Mouse (Mus musculus) heart, adult 11 months (tissue): ENCODE data around the gene Rasal3.
A peak's percentile ranks its signal among the peaks of the same experiment; 100 is the strongest.

Experiments used
- DNase-seq: peaks from one replicate; pipeline ENCODE4 v3.0.0; 2022

The Rasal3 gene

DNA sequence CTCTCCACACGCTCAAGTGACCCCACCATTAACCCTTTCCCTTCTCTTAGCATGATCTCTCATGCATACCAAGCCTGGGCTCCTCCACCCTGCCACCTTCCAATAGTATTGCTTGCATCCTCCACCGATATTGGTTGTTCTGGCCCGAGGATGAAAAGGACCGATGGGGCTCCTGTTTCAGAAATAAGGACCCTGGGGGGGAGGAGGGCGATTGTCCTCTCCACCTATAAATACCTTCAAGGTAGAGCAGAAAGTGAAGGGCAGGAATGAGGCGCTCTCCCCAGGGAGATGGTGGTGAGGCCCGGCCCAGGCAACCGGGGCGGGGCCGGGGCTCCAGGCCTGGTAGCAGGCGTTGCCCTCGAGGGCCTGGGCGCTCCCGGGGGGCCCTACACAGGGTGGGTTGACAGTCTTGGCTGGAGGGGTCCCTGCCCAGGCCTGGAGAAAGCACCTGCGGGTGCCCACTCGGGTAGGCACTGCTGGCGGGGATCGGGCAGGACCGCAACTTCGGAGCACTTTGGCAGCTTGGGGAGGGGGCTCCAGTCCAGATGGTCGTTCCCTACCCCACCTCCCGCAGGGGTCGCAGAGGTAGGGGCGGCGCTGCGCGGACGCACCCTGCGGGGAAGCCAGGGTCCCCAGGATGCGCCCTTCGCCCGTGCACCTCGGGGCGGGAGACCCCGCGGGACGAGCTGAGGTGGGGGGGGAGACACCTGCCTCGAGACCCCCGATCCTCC is 14.8 kb downstream of the Rasal3 start:
- no peak for DNase-seq

DNA sequence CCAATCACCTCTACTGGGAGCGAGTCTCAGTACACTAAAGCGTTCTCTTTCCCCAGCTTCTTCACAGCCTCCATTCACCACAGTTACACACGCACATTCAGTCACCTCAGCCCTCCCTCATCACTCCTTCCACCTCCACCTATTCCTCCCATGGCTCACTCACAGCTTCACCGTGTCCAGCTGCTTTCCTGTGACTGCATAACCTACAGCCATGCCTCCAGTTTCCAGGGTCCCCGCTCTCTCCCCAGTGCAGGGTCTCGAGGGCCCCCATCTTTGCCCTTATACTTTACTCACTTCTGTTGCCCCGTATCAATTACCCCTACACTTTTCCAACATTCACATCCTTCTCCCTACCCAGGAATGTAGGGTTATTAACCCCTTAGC is 15.4 kb downstream of the Rasal3 start:
- peak; percentile 91 for DNase-seq

DNA sequence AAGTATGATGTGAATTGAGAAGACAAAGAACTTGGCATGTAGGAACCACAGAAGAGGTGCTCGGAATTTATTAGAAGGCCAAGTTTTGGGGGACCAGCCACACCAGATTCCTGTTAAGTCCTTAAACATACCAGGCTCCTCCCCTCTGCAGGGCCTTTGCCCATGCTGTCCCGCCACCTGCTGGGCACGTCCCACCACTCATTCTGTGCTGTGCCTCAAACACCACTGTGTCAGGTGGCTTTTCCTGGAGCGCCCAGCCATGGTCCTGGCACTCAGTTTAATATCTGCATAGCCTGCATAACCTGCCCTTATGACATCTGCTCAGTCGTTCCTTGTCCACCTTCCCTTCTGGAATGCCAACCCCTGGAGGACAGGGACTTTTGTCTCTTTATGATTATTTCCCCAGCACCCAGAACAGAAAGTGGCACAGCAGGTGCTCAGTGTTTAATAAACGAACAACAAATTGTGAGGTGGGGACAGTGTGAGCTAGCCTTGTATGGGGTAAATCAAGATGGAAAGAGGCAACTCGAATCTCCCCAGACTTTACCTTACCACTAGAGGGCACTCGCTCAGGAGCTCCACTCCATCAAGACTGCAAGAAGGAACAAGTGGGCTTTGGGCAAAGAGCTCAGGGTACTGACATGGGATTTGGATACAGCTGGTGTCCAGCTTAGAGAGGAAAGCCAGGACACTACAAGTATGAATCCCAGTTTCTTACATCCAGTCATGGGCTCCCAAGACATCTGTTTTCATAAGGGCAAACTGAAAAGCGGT is 16.5 kb downstream of the Rasal3 start:
- DNase-seq = peak; percentile 90

- peak; percentile 93 for DNase-seq
Observed at GRCm38 (mm10) chr17:32383661-32384060, 19.7 kb downstream of the Rasal3 start.

- peak; percentile 94 for DNase-seq
Observed at GRCm38 (mm10) chr17:32382576-32382975, 20.8 kb downstream of the Rasal3 start.

DNA sequence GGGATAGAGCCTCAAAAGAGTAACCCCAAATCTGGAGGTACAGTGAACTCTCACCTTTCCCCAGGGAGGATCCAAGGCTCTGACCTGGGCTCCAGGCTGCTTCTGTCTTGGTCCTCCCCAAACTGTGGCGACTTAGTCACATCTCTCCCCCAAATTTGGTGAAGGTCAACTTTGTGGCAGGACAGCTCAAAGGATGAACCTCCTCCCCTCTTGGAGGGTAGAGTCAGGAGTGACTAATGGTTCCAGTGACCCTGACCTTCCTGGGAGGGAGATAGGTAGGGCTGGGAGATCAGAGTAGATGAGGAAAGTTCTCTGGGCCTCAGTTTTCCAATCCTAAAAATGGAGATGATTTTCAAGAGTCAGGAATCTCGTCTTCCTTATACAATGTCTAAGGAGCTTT is 24.6 kb downstream of the Rasal3 start:
- DNase-seq = no peak

- peak; percentile 88 for DNase-seq
Observed at GRCm38 (mm10) chr17:32377137-32377536, 26.2 kb downstream of the Rasal3 start.

GRCm38 (mm10) chr17:32376475-32376874 is 26.9 kb downstream of the Rasal3 start:
- DNase-seq = peak; percentile 85

DNA sequence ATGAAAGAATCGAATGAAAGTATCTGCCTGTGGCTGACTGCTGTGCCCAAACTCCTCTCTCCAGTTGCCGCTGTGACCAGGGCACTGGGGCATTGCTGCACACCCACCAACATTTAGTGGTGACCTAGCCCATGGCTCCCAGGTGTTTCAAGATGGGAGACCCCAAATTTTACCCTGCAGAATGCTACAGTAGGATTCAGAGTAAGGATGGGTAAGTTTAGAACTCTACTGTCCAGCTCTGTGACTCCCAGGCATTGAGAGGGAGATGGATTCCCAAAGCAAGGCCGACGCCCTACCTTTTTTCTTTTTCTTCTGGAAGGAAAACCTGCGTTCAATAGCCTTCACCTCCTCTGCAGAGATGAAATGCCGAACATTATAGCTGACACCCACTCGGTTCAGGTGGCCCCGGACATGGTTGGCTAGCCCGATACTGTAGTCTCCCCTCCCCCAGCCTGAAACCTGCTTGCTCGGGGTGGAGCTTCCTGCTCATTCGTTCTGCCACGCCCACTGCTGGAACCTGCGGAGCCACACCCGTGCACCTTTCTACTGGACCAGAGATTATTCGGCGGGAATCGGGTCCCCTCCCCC is 34.3 kb downstream of the Rasal3 start:
- DNase-seq = peak; percentile 68

DNA sequence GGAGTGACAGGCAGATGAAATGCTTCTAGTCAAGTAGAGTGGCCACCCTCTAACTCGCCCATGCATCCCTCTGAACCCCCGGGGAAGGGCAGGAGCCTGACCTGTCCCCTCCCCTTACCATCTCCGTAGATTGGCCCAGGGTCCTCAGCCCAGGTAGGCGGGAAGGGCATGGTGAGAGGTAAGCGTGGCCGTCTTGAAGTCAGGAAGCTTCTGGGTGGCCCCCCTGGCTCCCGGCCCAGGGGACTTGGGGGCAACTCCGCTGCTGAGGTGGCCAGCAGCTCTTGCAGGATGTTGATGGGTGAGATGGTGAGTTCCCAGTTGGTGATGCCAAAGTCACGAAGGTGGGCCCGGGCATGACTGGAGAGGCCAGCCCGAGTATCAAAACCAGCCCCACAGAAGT is 35.7 kb downstream of the Rasal3 start:
- peak; percentile 88 for DNase-seq

GRCm38 (mm10) chr17:32365296-32365695 is 38.1 kb downstream of the Rasal3 start:
- peak; percentile 83 for DNase-seq

DNA sequence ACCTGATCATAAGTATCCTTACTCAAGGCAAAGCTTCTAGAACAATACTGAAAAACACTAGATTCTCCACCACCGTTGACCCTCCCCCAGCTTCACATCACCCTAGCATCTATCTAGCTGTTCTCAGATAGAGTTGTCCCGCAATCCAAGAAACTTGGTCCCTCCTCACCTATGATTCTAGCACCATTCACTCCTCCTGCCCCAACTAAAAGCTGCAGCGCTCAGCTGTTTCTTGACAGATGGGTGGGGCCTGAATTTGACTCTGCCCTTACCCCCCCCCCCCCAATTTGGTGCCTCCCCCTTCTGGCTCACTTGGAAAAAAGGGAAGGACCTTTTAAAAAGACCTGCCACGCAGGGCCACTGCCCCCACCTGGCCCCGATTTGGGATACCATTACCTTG is 38.5 kb downstream of the Rasal3 start:
- DNase-seq = peak; percentile 89

DNA sequence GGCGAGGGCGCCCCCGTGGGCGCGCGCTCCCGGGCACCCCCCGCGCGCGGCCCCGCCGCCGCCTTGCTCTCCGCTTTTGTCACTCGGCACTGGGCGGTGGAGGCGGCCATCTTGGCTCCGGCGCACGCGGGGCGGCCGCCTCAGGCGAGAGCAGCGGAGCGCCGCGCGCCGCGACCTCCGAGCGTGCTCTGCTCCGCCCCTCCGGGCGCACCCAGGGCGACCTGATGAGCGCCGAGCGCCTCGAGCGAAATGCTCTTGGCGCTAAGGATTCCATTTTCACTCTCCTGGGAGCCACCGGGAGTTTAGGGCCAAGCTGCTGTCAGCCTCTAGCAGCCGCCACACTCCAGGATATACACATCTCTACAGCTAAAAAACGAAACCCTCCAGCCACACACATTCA is 39.1 kb downstream of the Rasal3 start:
- DNase-seq = peak; percentile 99

GRCm38 (mm10) chr17:32363821-32364301 is 39.5 kb downstream of the Rasal3 start:
- DNase-seq = peak; percentile 91

DNA sequence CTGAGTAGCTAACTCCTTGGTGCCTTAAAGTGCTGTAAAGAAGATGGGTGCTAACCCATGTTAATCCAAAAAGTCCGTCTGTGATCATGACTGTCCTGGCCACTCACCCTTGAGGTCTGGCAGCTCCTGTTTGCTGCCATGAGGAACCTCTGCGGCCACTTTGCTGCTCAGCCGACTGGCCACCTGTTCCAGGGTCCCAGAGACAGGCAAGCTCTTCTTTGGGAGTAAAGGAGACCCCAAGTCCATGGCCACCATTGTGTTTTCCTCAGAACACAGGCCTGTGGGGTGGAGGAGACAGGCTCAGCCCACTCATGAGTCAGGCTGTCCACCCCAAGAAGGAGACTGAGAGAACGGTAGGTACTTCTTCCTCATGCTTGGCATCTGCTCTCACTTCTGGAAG is 40.7 kb downstream of the Rasal3 start:
- peak; percentile 85 for DNase-seq

DNA sequence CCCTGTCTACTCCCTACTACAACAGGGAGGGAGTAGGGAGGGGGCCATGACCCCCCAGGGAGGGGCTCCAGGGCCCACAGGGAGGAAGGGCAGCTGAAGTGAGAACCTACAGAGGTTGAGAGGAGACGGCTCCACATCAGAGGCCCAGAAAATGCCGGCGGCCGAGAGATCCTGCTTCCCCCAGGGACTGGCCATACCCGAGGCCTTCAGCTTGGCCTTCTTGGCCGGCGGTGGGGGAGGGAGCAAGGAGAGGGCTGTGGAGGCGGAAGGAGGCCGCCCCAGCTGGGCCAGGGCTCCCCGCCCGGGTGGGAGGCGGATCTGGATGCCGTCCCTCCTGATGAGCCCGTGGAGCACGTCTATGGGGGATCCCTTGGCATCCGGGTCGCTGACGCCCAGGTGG is 43.5 kb downstream of the Rasal3 start:
- DNase-seq = peak; percentile 92

- DNase-seq = peak; percentile 87
Observed at GRCm38 (mm10) chr17:32358943-32359340, 44.4 kb downstream of the Rasal3 start.

DNA sequence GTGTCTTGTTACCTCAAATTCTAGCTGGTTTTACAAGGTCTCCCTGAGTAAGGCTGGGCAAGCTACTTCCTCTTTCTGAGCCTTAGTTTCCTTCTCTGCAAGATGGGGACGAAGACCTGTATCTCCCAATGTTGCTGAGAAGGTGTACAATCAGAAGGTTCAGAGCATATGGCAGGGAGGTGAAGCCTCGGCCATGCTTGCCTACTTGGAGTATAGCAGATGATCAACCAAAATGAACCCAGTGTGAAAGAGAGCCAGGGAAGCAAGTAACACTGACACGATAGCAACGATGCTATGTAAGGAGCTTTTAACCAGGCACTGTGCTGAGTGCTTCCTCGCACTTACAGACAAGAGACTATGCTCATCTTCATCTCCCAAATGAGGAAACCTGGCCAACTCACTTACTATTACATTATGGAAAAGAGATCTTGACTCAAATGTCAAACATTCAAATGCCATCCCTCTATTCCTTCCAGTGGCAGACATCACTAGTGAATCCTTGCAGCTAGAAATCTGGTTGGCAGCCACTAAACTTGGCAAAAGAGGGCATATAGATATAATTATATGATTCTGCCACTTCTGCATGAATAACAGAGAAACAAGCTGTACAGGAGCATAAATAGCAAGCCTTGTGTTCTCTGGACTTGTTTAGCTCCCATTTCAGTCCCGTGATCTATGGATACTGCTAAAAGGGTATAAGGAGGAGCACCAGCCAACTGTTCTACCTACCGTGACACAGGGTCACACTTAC is 45.0 kb downstream of the Rasal3 start:
- DNase-seq = peak; percentile 74

- DNase-seq = peak; percentile 88
Observed at GRCm38 (mm10) chr17:32356766-32357760, 46.3 kb downstream of the Rasal3 start.

DNA sequence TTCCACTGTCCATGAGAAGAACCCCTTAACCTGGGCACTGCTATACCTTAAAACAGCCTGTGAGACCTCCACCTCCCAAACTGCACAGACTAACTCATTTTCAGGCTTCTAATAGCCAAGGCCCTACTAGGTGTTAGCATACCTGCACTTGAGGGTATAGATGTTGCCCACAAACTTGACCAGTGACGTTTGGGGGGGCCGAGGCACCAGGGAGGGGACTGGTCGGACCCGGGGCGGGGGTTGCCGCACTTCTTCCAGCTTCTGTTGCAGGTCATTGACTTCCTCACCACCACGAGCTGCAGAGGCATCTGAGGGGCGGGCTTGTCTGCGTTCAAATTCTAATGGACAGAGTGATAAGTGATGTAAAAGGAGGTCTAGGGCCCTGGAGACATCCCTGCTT is 47.1 kb downstream of the Rasal3 start:
- DNase-seq = peak; percentile 53

- DNase-seq = peak; percentile 81
Observed at GRCm38 (mm10) chr17:32355031-32355430, 48.4 kb downstream of the Rasal3 start.

DNA sequence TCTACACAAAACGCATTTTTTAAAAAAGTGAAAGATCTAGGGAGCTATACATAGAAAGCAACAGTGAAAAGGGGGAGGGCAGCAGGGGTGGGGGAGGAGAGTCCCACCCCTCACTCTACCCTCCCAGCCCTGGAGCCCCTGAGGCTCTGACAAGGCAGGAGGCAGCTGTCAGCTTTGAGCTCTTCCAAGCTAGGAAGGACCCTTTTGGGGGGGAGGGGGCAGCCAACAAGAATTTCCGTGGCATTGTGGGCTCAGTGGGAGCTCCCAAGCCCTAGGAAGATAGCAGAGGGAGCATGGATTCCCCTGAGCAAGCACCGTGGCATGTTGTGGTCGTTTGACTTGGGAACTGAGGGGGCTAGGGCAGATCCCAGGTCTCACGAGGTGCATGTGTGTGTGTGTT is 49.2 kb downstream of the Rasal3 start:
- peak; percentile 90 for DNase-seq
